Mouse (Mus musculus) myocyte (in vitro differentiated cells): ENCODE measurements at regions not wholly inside any gene's neighbourhood (a gene's known extent, or its start where the extent isn't known, plus 50 kb on each side); places are given as distances from the start of the nearest gene placed in this dataset.

Source experiments
- H3K27me3 ChIP-seq: one replicate; pipeline ENCODE4 v1.6.1; 2011; ENCODE audit not compliant: control insufficient read depth, insufficient read depth, insufficient read length
- H3K36me3 ChIP-seq: one replicate; pipeline ENCODE4 v1.6.1; 2011; ENCODE audit not compliant: control insufficient read depth, insufficient read depth
- H3K4me2 ChIP-seq: one replicate; pipeline ENCODE4 v1.6.1; 2011; ENCODE audit warnings: low read depth, control low read depth
- H3K4me3 ChIP-seq: one replicate; pipeline ENCODE4 v1.5.1; 2011; ENCODE audit warnings: mild to moderate bottlenecking, control low read depth, moderate library complexity
- H3K79me2 ChIP-seq: one replicate; pipeline ENCODE4 v1.6.1; 2011; ENCODE audit not compliant: control insufficient read depth, insufficient read depth
- H3ac ChIP-seq: one replicate; pipeline ENCODE4 v1.6.1; 2011; ENCODE audit not compliant: control insufficient read depth, insufficient read length
- CEBPB ChIP-seq: IDR thresholded peaks from 2 replicates; pipeline ENCODE4 v1.6.1; 2011; ENCODE audit warnings: mild to moderate bottlenecking, moderate library complexity; ENCODE audit not compliant: poor library complexity, insufficient read depth, severe bottlenecking
- E2F4 ChIP-seq: IDR thresholded peaks from one replicate; pipeline ENCODE4 v1.6.1; 2011; ENCODE audit warnings: mild to moderate bottlenecking, control low read depth, moderate library complexity; ENCODE audit not compliant: insufficient read depth
- MAX ChIP-seq: IDR thresholded peaks from one replicate; pipeline ENCODE4 v1.6.1; 2011; ENCODE audit warnings: low read depth, mild to moderate bottlenecking, control low read depth
- MYOD1 ChIP-seq, 3 experiments: IDR thresholded peaks; one replicate each; pipeline ENCODE4 v1.6.1; 2011; ENCODE audit warnings: control low read depth in 2 of 3, low read depth in 2 of 3, mild to moderate bottlenecking in 2 of 3, moderate library complexity in 1 of 3; ENCODE audit not compliant: insufficient read length in 2 of 3, control insufficient read depth in 1 of 3
- MYOG ChIP-seq, 3 experiments: IDR thresholded peaks; one replicate each; pipeline ENCODE4 v1.6.1; 2011; ENCODE audit warnings: control low read depth in 2 of 3, low read depth in 2 of 3, mild to moderate bottlenecking in 2 of 3; ENCODE audit not compliant: insufficient read length in 2 of 3, control insufficient read depth in 1 of 3, insufficient read depth in 1 of 3
- POLR2A ChIP-seq: IDR thresholded peaks from one replicate; pipeline ENCODE4 v1.6.1; 2011; ENCODE audit warnings: low read depth, mild to moderate bottlenecking, control low read depth, moderate library complexity; ENCODE audit not compliant: insufficient read length
- POLR2AphosphoS2 ChIP-seq: IDR thresholded peaks from one replicate; pipeline ENCODE4 v1.6.1; 2011; ENCODE audit warnings: low read depth, control low read depth; ENCODE audit not compliant: insufficient read length
- REST ChIP-seq: IDR thresholded peaks from one replicate; pipeline ENCODE4 v1.6.1; 2011; ENCODE audit warnings: mild to moderate bottlenecking, control low read depth, moderate library complexity; ENCODE audit not compliant: insufficient read depth, insufficient read length
- SRF ChIP-seq: IDR thresholded peaks from one replicate; pipeline ENCODE4 v1.6.1; 2011; ENCODE audit warnings: low read depth; ENCODE audit not compliant: control insufficient read depth, insufficient read length
- TCF12 ChIP-seq: IDR thresholded peaks from one replicate; pipeline ENCODE4 v1.6.1; 2011; ENCODE audit warnings: mild to moderate bottlenecking, control low read depth; ENCODE audit not compliant: poor library complexity, insufficient read depth, severe bottlenecking
- TCF3 ChIP-seq: IDR thresholded peaks from one replicate; pipeline ENCODE4 v1.6.1; 2011; ENCODE audit warnings: low read depth, control low read depth; ENCODE audit not compliant: insufficient read length
- USF1 ChIP-seq: IDR thresholded peaks from one replicate; pipeline ENCODE4 v1.6.1; 2011; ENCODE audit warnings: low read depth, mild to moderate bottlenecking, control low read depth, moderate library complexity

- H3K4me3 ChIP-seq, result no peak overlapping the region
- H3K27me3 ChIP-seq, result no peaks in the 10 kb centered on the region
- no peaks in the 10 kb centered on the region for H3K36me3 ChIP-seq
- TF ChIP-seq MAX (no peak), POLR2AphosphoS2 (no peak), CEBPB (no peak), E2F4 (no peak), POLR2A (no peak), MYOG (IDR thresholded peaks at IDR 0.05; ENCODE audit: control insufficient read depth in 1 of 3, insufficient read depth in 1 of 3, insufficient read length in 2 of 3, low read depth in 2 of 3) (no peak), SRF (no peak), USF1 (no peak), MYOD1 (IDR thresholded peaks at IDR 0.05; ENCODE audit: control insufficient read depth in 1 of 3, insufficient read length in 2 of 3, low read depth in 2 of 3) (no peak), REST (no peak), TCF3 (no peak), TCF12 (no peak)
- no peak overlapping the region for H3ac ChIP-seq
- no peaks in the 10 kb centered on the region for H3K79me2 ChIP-seq
- no peak overlapping the region for H3K4me2 ChIP-seq
Observed at GRCm38 (mm10) chr12:107047059-107047531, 441.3 kb upstream of the 3110018I06Rik start.

GRCm38 (mm10) chr12:107050891-107051635, 437.4 kb upstream of the 3110018I06Rik start:
- H3K27me3 ChIP-seq, result no peaks in the 10 kb centered on the region
- H3K36me3 ChIP-seq, result no peaks in the 10 kb centered on the region
- no peak overlapping the region for H3K4me3 ChIP-seq
- TF ChIP-seq REST, result no peak
- TF ChIP-seq TCF3, result no peak
- no peak for TF ChIP-seq CEBPB
- no peak for TF ChIP-seq MAX
- no peak for TF ChIP-seq POLR2A
- no peak for TF ChIP-seq MYOD1 (IDR thresholded peaks at IDR 0.05; ENCODE audit: control insufficient read depth in 1 of 3, insufficient read length in 2 of 3, low read depth in 2 of 3)
- no peak for TF ChIP-seq E2F4
- TF ChIP-seq TCF12, result no peak
- no peak overlapping the region for H3K4me2 ChIP-seq
- no peak overlapping the region for H3ac ChIP-seq
- no peaks in the 10 kb centered on the region for H3K79me2 ChIP-seq

GRCm38 (mm10) chr12:107052136-107052535, 436.3 kb upstream of the 3110018I06Rik start:
- H3K4me3 ChIP-seq, result no peak overlapping the region
- H3K27me3 ChIP-seq, result no peaks in the 10 kb centered on the region
- TF ChIP-seq POLR2AphosphoS2 (no peak), E2F4 (no peak), TCF12 (no peak), MYOG (IDR thresholded peaks at IDR 0.05; ENCODE audit: control insufficient read depth in 1 of 3, insufficient read depth in 1 of 3, insufficient read length in 2 of 3, low read depth in 2 of 3) (no peak), REST (no peak), TCF3 (no peak), MAX (no peak), SRF (no peak)
- H3K4me2 ChIP-seq, result no peak overlapping the region
- H3ac ChIP-seq, result no peak overlapping the region
- H3K36me3 ChIP-seq, result no peaks in the 10 kb centered on the region
- H3K79me2 ChIP-seq, result no peaks in the 10 kb centered on the region

GRCm38 (mm10) chr12:107056553-107056952, 431.9 kb upstream of the 3110018I06Rik start:
- TF ChIP-seq E2F4, result no peak
- no peak for TF ChIP-seq POLR2AphosphoS2
- TF ChIP-seq CEBPB, result no peak
- no peak for TF ChIP-seq SRF
- TF ChIP-seq POLR2A, result no peak
- TF ChIP-seq MAX, result no peak
- TF ChIP-seq TCF3, result no peak
- no peak for TF ChIP-seq TCF12
- no peak for TF ChIP-seq MYOD1 (IDR thresholded peaks at IDR 0.05; ENCODE audit: control insufficient read depth in 1 of 3, insufficient read length in 2 of 3, low read depth in 2 of 3)
- no peak for TF ChIP-seq REST
- no peak for TF ChIP-seq USF1
- no peak for TF ChIP-seq MYOG (IDR thresholded peaks at IDR 0.05; ENCODE audit: control insufficient read depth in 1 of 3, insufficient read depth in 1 of 3, insufficient read length in 2 of 3, low read depth in 2 of 3)
- no peak overlapping the region for H3K4me2 ChIP-seq
- no peak overlapping the region for H3ac ChIP-seq
- H3K36me3 ChIP-seq, result no peaks in the 10 kb centered on the region
- H3K4me3 ChIP-seq, result no peak overlapping the region
- H3K79me2 ChIP-seq, result no peaks in the 10 kb centered on the region
- no peaks in the 10 kb centered on the region for H3K27me3 ChIP-seq

- Histone ChIP-seq H3ac (no peak overlapping the region), H3K4me3 (no peak overlapping the region), H3K27me3 (no peaks in the 10 kb centered on the region), H3K79me2 (no peaks in the 10 kb centered on the region), H3K4me2 (no peak overlapping the region), H3K36me3 (no peaks in the 10 kb centered on the region)
- TF ChIP-seq E2F4, result no peak
- no peak for TF ChIP-seq USF1
- TF ChIP-seq POLR2A, result no peak
- TF ChIP-seq MAX, result no peak
- no peak for TF ChIP-seq POLR2AphosphoS2
- no peak for TF ChIP-seq REST
- TF ChIP-seq MYOG (IDR thresholded peaks at IDR 0.05; ENCODE audit: control insufficient read depth in 1 of 3, insufficient read depth in 1 of 3, insufficient read length in 2 of 3, low read depth in 2 of 3), result no peak
- no peak for TF ChIP-seq CEBPB
- TF ChIP-seq TCF12, result no peak
- TF ChIP-seq TCF3, result no peak
- TF ChIP-seq MYOD1 (IDR thresholded peaks at IDR 0.05; ENCODE audit: control insufficient read depth in 1 of 3, insufficient read length in 2 of 3, low read depth in 2 of 3), result no peak
- TF ChIP-seq SRF, result no peak
Observed at GRCm38 (mm10) chr12:107060514-107060913, 427.9 kb upstream of the 3110018I06Rik start.
